14 mouse cellular contexts compared by ENCODE assay signal in genomic region chr10:23181572-23182493, GRCm38 (mm10).
"Had no signal": no experiment of that assay in that cellular context is flagged by ENCODE, and none has a peak within 500 bp of the region (broad histone marks: within the 10 kb centered on the region; RNA-seq: fewer than 3 reads in every experiment).

No protein-coding gene starts in this region.

- H3K9me3 ChIP-seq: intestine, embryonic 15.5 days; limb, embryonic 15.5 days; liver, embryonic 12.5 days; midbrain, embryonic 15.5 days had no signal

- H3K27ac ChIP-seq: intestine, embryonic 15.5 days; layer of hippocampus, adult 2 months; limb, embryonic 15.5 days; liver, embryonic 12.5 days; macrophage; midbrain, embryonic 15.5 days had no signal

- H3K9ac ChIP-seq: intestine, embryonic 15.5 days; limb, embryonic 15.5 days; liver, embryonic 12.5 days; lung, embryonic 14.5 days; midbrain, embryonic 15.5 days had no signal

- H3K36me3 ChIP-seq: intestine, embryonic 15.5 days; limb, embryonic 15.5 days; liver, embryonic 12.5 days; midbrain, embryonic 15.5 days had no signal

- H3K27me3 ChIP-seq: intestine, embryonic 15.5 days; limb, embryonic 15.5 days; liver, embryonic 12.5 days; megakaryocyte, embryonic 14.5 days; midbrain, embryonic 15.5 days had no signal

- ATAC-seq: intestine, embryonic 15.5 days; liver, embryonic 12.5 days; midbrain, embryonic 15.5 days had no signal

- H3K4me3 ChIP-seq: intestine, embryonic 15.5 days; layer of hippocampus, adult 2 months; limb, embryonic 15.5 days; liver, embryonic 12.5 days; megakaryocyte, embryonic 14.5 days; midbrain, embryonic 15.5 days had no signal

- DNase-seq: kidney, adult 2 months; kidney, postnatal 36 days; lung, embryonic 14.5 days; lung, postnatal 10 days; right cerebral cortex, postnatal 14 days; thymus, postnatal 36 days had no signal

- H3K4me2 ChIP-seq: intestine, embryonic 15.5 days; limb, embryonic 15.5 days; liver, embryonic 12.5 days; lung, embryonic 14.5 days; midbrain, embryonic 11.5 days; midbrain, embryonic 15.5 days had no signal

- H3K4me1 ChIP-seq: intestine, embryonic 15.5 days; liver, embryonic 12.5 days; megakaryocyte, embryonic 14.5 days; midbrain, embryonic 15.5 days had no signal
